Mouse (Mus musculus) layer of hippocampus, postnatal 14 days (tissue): ENCODE measurements at regions not wholly inside any gene's neighbourhood (a gene's known extent, or its start where the extent isn't known, plus 50 kb on each side); places are given as distances from the start of the nearest gene placed in this dataset.
"Not testable (repeated sequence)": the region's sequence is repeated elsewhere in the genome, so short reads cannot be mapped to it uniquely, and the experiment has no call there.

Experiments
- DNase-seq, 2 experiments: peaks; one replicate each; pipeline ENCODE4 v3.0.0; 2021 to 2022; ENCODE audit warnings: low spot score in 2 of 2, mixed read lengths in 1 of 2

DNA sequence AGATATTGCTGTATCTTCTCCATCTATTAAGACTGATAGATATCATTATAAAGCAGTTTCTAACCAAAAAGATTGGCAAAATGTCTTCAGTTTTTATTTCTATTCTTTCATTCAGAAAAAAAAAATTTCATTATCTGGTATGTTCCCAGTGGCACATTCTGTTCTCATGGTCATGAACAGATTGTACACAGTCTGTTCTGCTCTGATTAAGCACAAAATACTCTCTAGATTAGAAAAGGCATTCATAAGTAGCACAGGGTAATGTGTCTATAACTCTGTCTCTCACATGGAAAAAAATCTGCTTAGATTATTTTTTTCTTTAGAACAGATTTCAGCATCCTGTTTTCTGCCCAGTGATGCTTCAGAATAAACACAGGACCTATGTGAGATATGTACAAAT, 306.3 kb upstream of the Gm21830 start:
- peak in 1 of 2 experiments; percentile 63 for DNase-seq

DNA sequence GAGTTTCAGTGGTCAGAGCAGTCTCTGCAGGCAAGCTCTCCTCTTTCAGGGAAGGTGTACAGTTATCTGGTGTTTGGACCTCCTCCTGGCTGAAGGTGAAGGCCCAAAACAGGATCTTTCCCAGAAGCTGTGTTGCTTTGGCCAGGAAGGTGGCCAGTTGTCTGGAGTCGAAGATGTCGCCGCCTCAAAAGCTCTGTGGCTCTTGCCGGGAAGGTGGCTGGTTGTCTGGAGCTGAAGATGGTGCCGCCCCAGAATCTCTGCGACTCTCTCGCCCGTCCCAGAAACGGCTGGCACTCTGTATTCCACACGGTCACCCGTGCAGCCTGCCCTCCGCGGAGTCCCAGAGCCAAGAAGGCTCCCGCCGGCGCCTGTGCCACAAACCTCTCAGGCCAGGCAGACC, 304.7 kb upstream of the Scn7a start:
- DNase-seq, result not testable (repeated sequence)

DNA sequence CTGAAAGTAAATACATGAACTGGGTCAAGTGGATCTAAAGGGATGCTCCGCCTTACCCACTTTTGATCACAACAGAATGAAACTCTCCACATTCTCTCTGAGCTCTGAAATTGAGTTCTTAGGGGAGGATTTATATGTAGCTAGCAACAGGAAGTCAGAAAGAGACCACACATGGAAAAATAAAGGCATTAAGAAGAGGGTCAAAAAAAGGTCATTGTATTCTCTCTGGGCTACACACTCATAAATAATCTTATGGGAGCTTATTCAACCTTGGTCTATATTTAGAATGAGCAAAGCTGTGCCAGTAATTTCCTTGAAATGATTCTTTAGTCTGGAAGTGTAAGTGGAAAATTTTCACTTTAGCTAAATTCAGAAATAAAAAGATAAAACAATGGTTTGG, 284.2 kb upstream of the Scn7a start:
- DNase-seq, result no peak
